Mouse (Mus musculus) MEL (cell line): Measurements from ENCODE around the gene Cemip2. TPM values are rescaled to one million over a fixed set of nuclear protein-coding genes. Genes with fewer than 3 reads are reported as not detected.

Source experiments
- DNase-seq: peaks from one replicate; pipeline ENCODE4 v3.0.0; 2011; ENCODE audit warnings: low read depth, low spot score
- H3K27ac ChIP-seq: 2 replicates; pipeline ENCODE4 v1.5.1; 2012; ENCODE audit warnings: low read depth, mild to moderate bottlenecking, control low read depth, low read length, moderate library complexity; ENCODE audit not compliant: control insufficient read depth
- H3K27me3 ChIP-seq, 2 experiments: fragments of 150-350 bp in 1 of 2; sonication (generic) in 1 of 2; 2 replicates each; pipeline ENCODE4 v1.6.1; 2012; ENCODE audit warnings: low read length in 2 of 2, mild to moderate bottlenecking in 2 of 2, improper control_type of control experiment in 1 of 2, moderate library complexity in 1 of 2; ENCODE audit not compliant: insufficient read depth in 2 of 2, control insufficient read depth in 1 of 2
- H3K36me3 ChIP-seq, 2 experiments: 2 replicates each; pipeline ENCODE4 v1.6.1; 2012 to 2014; ENCODE audit warnings: low read length in 2 of 2, improper control_type of control experiment in 1 of 2, inconsistent platforms in 1 of 2, mild to moderate bottlenecking in 1 of 2; ENCODE audit not compliant: insufficient read depth in 2 of 2, control insufficient read depth in 1 of 2
- H3K4me1 ChIP-seq, 2 experiments: fragments of 150-350 bp in 1 of 2; sonication (generic) in 1 of 2; 2 replicates each; pipeline ENCODE4 v1.6.1; 2012; ENCODE audit warnings: low read length in 2 of 2, improper control_type of control experiment in 1 of 2, mild to moderate bottlenecking in 1 of 2; ENCODE audit not compliant: insufficient read depth in 2 of 2, control insufficient read depth in 1 of 2
- H3K4me3 ChIP-seq, 2 experiments: fragments of 150-350 bp in 1 of 2; sonication (generic) in 1 of 2; 2 replicates each; pipeline ENCODE4 v1.5.1; 2012; ENCODE audit warnings: low read depth in 2 of 2, low read length in 2 of 2, mild to moderate bottlenecking in 2 of 2, moderate library complexity in 2 of 2, control low read depth in 1 of 2, improper control_type of control experiment in 1 of 2; ENCODE audit not compliant: control insufficient read depth in 1 of 2, insufficient read depth in 1 of 2
- H3K79me2 ChIP-seq: 2 replicates; pipeline ENCODE4 v1.6.1; 2012; ENCODE audit warnings: mild to moderate bottlenecking, low read length, moderate library complexity; ENCODE audit not compliant: control insufficient read depth, poor library complexity, insufficient read depth
- H3K9ac ChIP-seq: 2 replicates; pipeline ENCODE4 v1.6.1; 2012; ENCODE audit warnings: low read depth, mild to moderate bottlenecking, control low read depth, low read length, moderate library complexity; ENCODE audit not compliant: control insufficient read depth, poor library complexity, severe bottlenecking
- H3K9me3 ChIP-seq: fragments of 150-350 bp; sonication (generic); replicated peaks from 2 replicates; pipeline ENCODE4 v1.6.1; 2012; ENCODE audit warnings: mild to moderate bottlenecking, low read length, improper control_type of control experiment, moderate library complexity; ENCODE audit not compliant: insufficient read depth
- BHLHE40 ChIP-seq: IDR thresholded peaks from 2 replicates; pipeline ENCODE4 v1.6.1; 2012; ENCODE audit warnings: low read depth, mild to moderate bottlenecking, inconsistent platforms, low read length, improper control_type of control experiment, borderline replicate concordance
- CHD1 ChIP-seq: IDR thresholded peaks from 2 replicates; pipeline ENCODE4 v1.6.1; 2012; ENCODE audit warnings: low read depth, mild to moderate bottlenecking, inconsistent platforms, low read length, improper control_type of control experiment
- CTCF ChIP-seq, 3 experiments: IDR thresholded peaks in 2 of 3; conservative IDR thresholded peaks in 1 of 3; 2 replicates each; pipeline ENCODE4 v1.5.1; 2011 to 2012; ENCODE audit warnings: low read length in 3 of 3, low read depth in 2 of 3, mild to moderate bottlenecking in 2 of 3, improper control_type of control experiment in 1 of 3, inconsistent platforms in 1 of 3, mixed read lengths in 1 of 3, moderate library complexity in 1 of 3; ENCODE audit not compliant: control insufficient read depth in 1 of 3, insufficient read depth in 1 of 3, poor library complexity in 1 of 3, severe bottlenecking in 1 of 3
- E2F4 ChIP-seq: IDR thresholded peaks from 2 replicates; pipeline ENCODE4 v1.6.1; 2011; ENCODE audit warnings: low read depth, low read length, improper control_type of control experiment, borderline replicate concordance
- EP300 ChIP-seq, 2 experiments: IDR thresholded peaks; 2 replicates each; pipeline ENCODE4 v1.6.1; 2011; ENCODE audit warnings: improper control_type of control experiment in 2 of 2, low read length in 2 of 2, low read depth in 1 of 2, mild to moderate bottlenecking in 1 of 2
- ETS1 ChIP-seq: IDR thresholded peaks from 2 replicates; pipeline ENCODE4 v1.6.1; 2012; ENCODE audit warnings: low read depth, mild to moderate bottlenecking, inconsistent platforms, low read length, improper control_type of control experiment, moderate library complexity
- GATA1 ChIP-seq: IDR thresholded peaks from 2 replicates; pipeline ENCODE4 v1.6.1; 2011; ENCODE audit warnings: low read depth, low read length, improper control_type of control experiment
- JUND ChIP-seq: IDR thresholded peaks from 2 replicates; pipeline ENCODE4 v1.6.1; 2011; ENCODE audit warnings: low read depth, mild to moderate bottlenecking, improper control_type of control experiment, low read length
- KAT2A ChIP-seq: conservative IDR thresholded peaks from 2 replicates; pipeline ENCODE4 v1.6.1; 2012; ENCODE audit warnings: low read depth, low read length, improper control_type of control experiment, inconsistent platforms
- MAFK ChIP-seq: IDR thresholded peaks from 2 replicates; pipeline ENCODE4 v1.6.1; 2011; ENCODE audit warnings: low read depth, mild to moderate bottlenecking, low read length, improper control_type of control experiment, borderline replicate concordance
- MAX ChIP-seq: IDR thresholded peaks from 2 replicates; pipeline ENCODE4 v1.6.1; 2011; ENCODE audit warnings: low read length, improper control_type of control experiment
- MAZ ChIP-seq: IDR thresholded peaks from 2 replicates; pipeline ENCODE4 v1.6.1; 2012; ENCODE audit warnings: low read depth, mild to moderate bottlenecking, inconsistent platforms, low read length, improper control_type of control experiment
- MEF2A ChIP-seq: IDR thresholded peaks from 2 replicates; pipeline ENCODE4 v1.6.1; 2014; ENCODE audit warnings: low read depth, mild to moderate bottlenecking, inconsistent platforms, low read length, improper control_type of control experiment; ENCODE audit not compliant: poor library complexity, insufficient replicate concordance, severe bottlenecking; ENCODE audit errors: extremely low read depth
- MXI1 ChIP-seq: IDR thresholded peaks from 2 replicates; pipeline ENCODE4 v1.6.1; 2011; ENCODE audit warnings: mild to moderate bottlenecking, low read depth, low read length, improper control_type of control experiment
- MYB ChIP-seq: IDR thresholded peaks from 2 replicates; pipeline ENCODE4 v1.6.1; 2011; ENCODE audit warnings: mild to moderate bottlenecking, low read depth, low read length, improper control_type of control experiment
- MYC ChIP-seq: IDR thresholded peaks from 2 replicates; pipeline ENCODE4 v1.6.1; 2011; ENCODE audit warnings: low read depth, mild to moderate bottlenecking, low read length, improper control_type of control experiment, moderate library complexity
- NELFE ChIP-seq: IDR thresholded peaks from 2 replicates; pipeline ENCODE4 v1.6.1; 2011; ENCODE audit warnings: low read depth, low read length, improper control_type of control experiment
- NRF1 ChIP-seq: IDR thresholded peaks from 2 replicates; pipeline ENCODE4 v1.6.1; 2014; ENCODE audit warnings: low read depth, mild to moderate bottlenecking, inconsistent platforms, low read length, improper control_type of control experiment, moderate library complexity; ENCODE audit not compliant: poor library complexity, insufficient read depth, severe bottlenecking
- POLR2AphosphoS2 ChIP-seq: IDR thresholded peaks from 2 replicates; pipeline ENCODE4 v1.6.1; 2011; ENCODE audit warnings: low read length, improper control_type of control experiment
- POLR2AphosphoS5 ChIP-seq: IDR thresholded peaks from 2 replicates; pipeline ENCODE4 v1.6.1; 2012; ENCODE audit warnings: low read depth, borderline replicate concordance, mild to moderate bottlenecking, inconsistent platforms, low read length, moderate library complexity, mixed read lengths
- RAD21 ChIP-seq: IDR thresholded peaks from 2 replicates; pipeline ENCODE4 v1.6.1; 2011; ENCODE audit warnings: mild to moderate bottlenecking, low read depth, low read length, improper control_type of control experiment
- SIN3A ChIP-seq: IDR thresholded peaks from 2 replicates; pipeline ENCODE4 v1.6.1; 2012; ENCODE audit warnings: low read length, improper control_type of control experiment, inconsistent platforms
- SMC3 ChIP-seq: IDR thresholded peaks from 2 replicates; pipeline ENCODE4 v1.6.1; 2011; ENCODE audit warnings: low read depth, low read length, improper control_type of control experiment
- TAL1 ChIP-seq: IDR thresholded peaks from 2 replicates; pipeline ENCODE4 v1.6.1; 2012; ENCODE audit warnings: mild to moderate bottlenecking, inconsistent platforms, low read length, moderate library complexity, mixed read lengths
- TBP ChIP-seq: IDR thresholded peaks from 2 replicates; pipeline ENCODE4 v1.8.0; 2011; ENCODE audit warnings: low read depth, low read length, improper control_type of control experiment
- TCF12 ChIP-seq: IDR thresholded peaks from 2 replicates; pipeline ENCODE4 v1.6.1; 2014; ENCODE audit warnings: low read depth, mild to moderate bottlenecking, inconsistent platforms, low read length, improper control_type of control experiment, moderate library complexity
- UBTF ChIP-seq: IDR thresholded peaks from 2 replicates; pipeline ENCODE4 v1.6.1; 2012; ENCODE audit warnings: low read depth, mild to moderate bottlenecking, inconsistent platforms, low read length, improper control_type of control experiment, moderate library complexity, borderline replicate concordance; ENCODE audit not compliant: insufficient read depth
- USF2 ChIP-seq, 2 experiments: IDR thresholded peaks; 2 replicates each; pipeline ENCODE4 v1.6.1; 2011 to 2012; ENCODE audit warnings: improper control_type of control experiment in 2 of 2, low read length in 2 of 2, borderline replicate concordance in 1 of 2, inconsistent platforms in 1 of 2, low read depth in 1 of 2, mild to moderate bottlenecking in 1 of 2; ENCODE audit not compliant: insufficient read depth in 1 of 2
- ZC3H11A ChIP-seq: IDR thresholded peaks from 2 replicates; pipeline ENCODE4 v1.6.1; 2012; ENCODE audit warnings: low read depth, mild to moderate bottlenecking, inconsistent platforms, low read length, improper control_type of control experiment
- polyA plus RNA-seq, 2 experiments: library from polyadenylated mRNA; stranded (reverse) in 1 of 2; unstranded in 1 of 2; fragments of >175 nt in 1 of 2; fragments of >200 nt in 1 of 2; gene quantifications; 2 replicates each; pipeline versions ENCODE4 v1.2.1 to v1.2.4; 2012; ENCODE audit warnings: low replicate concordance in 2 of 2, low read depth in 1 of 2; ENCODE audit not compliant: insufficient read length in 2 of 2, insufficient read depth in 1 of 2, missing spikeins in 1 of 2
- total RNA-seq: library from RNA; depleted of rRNA; stranded (reverse); fragments of 300-350 nt; gene quantifications from 2 replicates; pipeline ENCODE4 v1.2.3, GENCODE M21; 2012

The Cemip2 gene
- total and polyA plus RNA-seq, 3 experiments = 5.0 to 5.9 TPM; not detected in 1

- Histone ChIP-seq H3K4me1 (peaks cover 2 to 19% of the 10 kb centered on the region in 2 experiments; a peak in 3 of 4 replicates), H3K27me3 (no peaks in the 10 kb centered on the region), H3K36me3 (peaks cover 0 to 25% of the 10 kb centered on the region in 2 experiments; a peak in 2 of 4 replicates), H3K27ac (no peak overlapping the region), H3K79me2 (no peaks in the 10 kb centered on the region), H3K9me3 (no peaks in the 10 kb centered on the region), H3K4me3 (no peak overlapping the region), H3K9ac (no peak overlapping the region)
- peak; percentile 40 for DNase-seq
- TF ChIP-seq RAD21 (peak; percentile 33), TCF12 (no peak), CHD1 (no peak), JUND (no peak), E2F4 (no peak), TAL1 (no peak), MAFK (no peak), NRF1 (no peak), MXI1 (no peak), EP300 (IDR thresholded peaks at IDR 0.05; ENCODE audit: low read depth in 1 of 2, low read length in 2 of 2) (no peak), GATA1 (no peak), CTCF (IDR thresholded peaks at IDR 0.05 in 2 of 3, conservative IDR thresholded peaks at IDR 0.05 in 1 of 3; ENCODE audit: control insufficient read depth in 1 of 3, insufficient read depth in 1 of 3, low read depth in 2 of 3, low read length in 3 of 3, poor library complexity in 1 of 3, severe bottlenecking in 1 of 3) (peak in 2 of 3 experiments; percentile 32 to 59; a peak in 4 of 6 replicates), TBP (no peak), ZC3H11A (0 out of 2 replicates have a peak, but pooled peaks have one; percentile 20), MAZ (no peak), ETS1 (no peak), SMC3 (peak; percentile 59)
Measured at GRCm38 (mm10) chr19:21734112-21734511, 44.0 kb upstream of the Cemip2 start.

- peak overlapping the region; percentile 75 for H3K9ac ChIP-seq
- TF ChIP-seq MYB = peak; percentile 48; the same call in 1 of the 2 replicates
- 0 out of 2 replicates have a peak, but pooled peaks have one; percentile 5 for TF ChIP-seq SMC3
- TF ChIP-seq USF2 (IDR thresholded peaks at IDR 0.05; ENCODE audit: borderline replicate concordance in 1 of 2, insufficient read depth in 1 of 2, low read depth in 1 of 2, low read length in 2 of 2) = no peak
- no peak for TF ChIP-seq E2F4
- peak; percentile 75 for TF ChIP-seq TAL1
- peak; percentile 58; the same call in 1 of the 2 replicates for TF ChIP-seq MYC
- no peak for TF ChIP-seq NRF1
- TF ChIP-seq MAX = no peak
- no peak for TF ChIP-seq MEF2A
- TF ChIP-seq NELFE = peak; percentile 61
- TF ChIP-seq CHD1 = no peak
- TF ChIP-seq UBTF = no peak
- peak; percentile 79 for TF ChIP-seq TBP
- peak; percentile 71 for TF ChIP-seq BHLHE40
- TF ChIP-seq JUND = peak; percentile 68
- peak; percentile 83 for TF ChIP-seq TCF12
- peak; percentile 90 for TF ChIP-seq GATA1
- no peak for TF ChIP-seq POLR2AphosphoS2
- no peak; the same call in 1 of the 2 replicates for TF ChIP-seq POLR2AphosphoS5
- no peak for TF ChIP-seq CTCF (IDR thresholded peaks at IDR 0.05 in 2 of 3, conservative IDR thresholded peaks at IDR 0.05 in 1 of 3; ENCODE audit: control insufficient read depth in 1 of 3, insufficient read depth in 1 of 3, low read depth in 2 of 3, low read length in 3 of 3, poor library complexity in 1 of 3, severe bottlenecking in 1 of 3)
- no peak for TF ChIP-seq RAD21
- no peak for TF ChIP-seq KAT2A
- peak; percentile 73 for TF ChIP-seq SIN3A
Measured at GRCm38 (mm10) chr19:21737446-21737845, 40.7 kb upstream of the Cemip2 start.

More at GRCm38 (mm10) chr19:21737446-21737845, 40.7 kb upstream of the Cemip2 start:
- Histone ChIP-seq H3K4me3 (peak overlapping the region; percentile 49 to 50), H3K27ac (peak overlapping the region; percentile 98), H3K36me3 (peaks cover 0 to 27% of the 10 kb centered on the region in 2 experiments; a peak in 2 of 4 replicates), H3K27me3 (no peaks in the 10 kb centered on the region), H3K9me3 (no peaks in the 10 kb centered on the region), H3K79me2 (no peaks in the 10 kb centered on the region), H3K4me1 (peaks cover 2 to 19% of the 10 kb centered on the region in 2 experiments; a peak in 3 of 4 replicates)
- peak; percentile 95 for DNase-seq
